In genomic region chr1:168341368-168341767, GRCm38 (mm10) we compare ENCODE assay signal across 15 mouse cellular contexts.
DNase-seq lines count a peak whose midpoint lies in the region; ATAC-seq and TF ChIP-seq lines count a peak whose summit lies in the region.
"Had no signal": no experiment of that assay in that cellular context is flagged by ENCODE, and none has a peak within 500 bp of the region (broad histone marks: within the 10 kb centered on the region; RNA-seq: fewer than 3 reads in every experiment).

No protein-coding gene starts in this region.

- TF ChIP-seq CTCF in lung, embryonic 14.5 days (IDR thresholded peaks at IDR 0.05; ENCODE audit: low read depth): no peak

- no peak overlapping the region for H3K4me3 ChIP-seq in lung, embryonic 14.5 days (ENCODE audit: low read depth, low read length)
- H3K4me3 ChIP-seq in hindbrain, embryonic 10.5 days: no peak overlapping the region
- H3K4me3 ChIP-seq in midbrain, embryonic 14.5 days (replicated peaks; ENCODE audit: low read depth, low read length): no peak overlapping the region
- H3K4me3 ChIP-seq: liver, embryonic 12.5 days had no signal

- WGBS in lung, embryonic 14.5 days: 77% methylated on average over 6 of the region's 6 CpGs
- 82% methylated on average over 6 of the region's 6 CpGs for WGBS in hindbrain, embryonic 10.5 days
- WGBS in midbrain, embryonic 14.5 days: 56% methylated on average over 6 of the region's 6 CpGs

- no peak overlapping the region for H3K9ac ChIP-seq in lung, embryonic 14.5 days
- peak overlapping the region; percentile 4; the same call in 1 of the 2 replicates for H3K9ac ChIP-seq in midbrain, embryonic 14.5 days (replicated peaks; ENCODE audit: low read length)
- H3K9ac ChIP-seq: liver, embryonic 12.5 days had no signal

- no peak overlapping the region for H3K4me2 ChIP-seq in lung, embryonic 14.5 days
- H3K4me2 ChIP-seq in midbrain, embryonic 14.5 days (ENCODE audit: low read length): peak overlapping the region; percentile 34
- H3K4me2 ChIP-seq: heart, embryonic 11.5 days; liver, embryonic 12.5 days had no signal

- 0 out of 2 replicates have a peak, but pooled peaks cover 6% of the 10 kb centered on the region for H3K4me1 ChIP-seq in lung, embryonic 14.5 days (ENCODE audit: insufficient read depth)
- H3K4me1 ChIP-seq in hindbrain, embryonic 10.5 days (replicated peaks): peaks cover 54% of the 10 kb centered on the region
- H3K4me1 ChIP-seq in midbrain, embryonic 14.5 days (ENCODE audit: control insufficient read depth, insufficient read depth, low read length): peaks cover 59% of the 10 kb centered on the region

- no peaks in the 10 kb centered on the region for H3K9me3 ChIP-seq in lung, embryonic 14.5 days (ENCODE audit: low read depth, low read length)
- no peaks in the 10 kb centered on the region for H3K9me3 ChIP-seq in hindbrain, embryonic 10.5 days
- no peaks in the 10 kb centered on the region for H3K9me3 ChIP-seq in midbrain, embryonic 14.5 days (ENCODE audit: control insufficient read depth, low read length)
- H3K9me3 ChIP-seq: liver, embryonic 12.5 days had no signal

- H3K27ac ChIP-seq in lung, embryonic 14.5 days (ENCODE audit: low read depth): peak overlapping the region; percentile 12; the same call in 1 of the 2 replicates
- peak overlapping the region; percentile 54 for H3K27ac ChIP-seq in hindbrain, embryonic 10.5 days
- peak overlapping the region; percentile 89 for H3K27ac ChIP-seq in midbrain, embryonic 14.5 days (replicated peaks; ENCODE audit: low read depth, low read length)
- H3K27ac ChIP-seq: liver, embryonic 12.5 days had no signal

- no peaks in the 10 kb centered on the region for H3K27me3 ChIP-seq in lung, embryonic 14.5 days (ENCODE audit: insufficient read depth, low read length)
- no peaks in the 10 kb centered on the region for H3K27me3 ChIP-seq in hindbrain, embryonic 10.5 days (ENCODE audit: insufficient read depth, poor library complexity, severe bottlenecking)
- H3K27me3 ChIP-seq in midbrain, embryonic 14.5 days (ENCODE audit: control insufficient read depth, insufficient read depth, low read length): no peaks in the 10 kb centered on the region
- H3K27me3 ChIP-seq: liver, embryonic 12.5 days; Patski had no signal

- no peaks in the 10 kb centered on the region for H3K36me3 ChIP-seq in lung, embryonic 14.5 days (ENCODE audit: insufficient read depth)
- H3K36me3 ChIP-seq in hindbrain, embryonic 10.5 days: peaks cover 5% of the 10 kb centered on the region; the same call in 1 of the 2 replicates
- no peaks in the 10 kb centered on the region for H3K36me3 ChIP-seq in midbrain, embryonic 14.5 days (ENCODE audit: control insufficient read depth, insufficient read depth, low read length)
- H3K36me3 ChIP-seq: liver, embryonic 12.5 days had no signal

- no peak for ATAC-seq in lung, embryonic 14.5 days (ENCODE audit: insufficient read depth)
- ATAC-seq in midbrain, embryonic 14.5 days (ENCODE audit: low FRiP score, low TSS enrichment): 0 out of 2 replicates have a peak, but pooled peaks have one; percentile 25
- no peak for ATAC-seq in activated CD4-positive, CD25-positive, alpha-beta regulatory T cell, adult 4 months
- ATAC-seq: CD4-positive, CD25-positive, alpha-beta regulatory T cell, adult 4 months; inflammation-experienced regulatory T-cells, adult 6 months; liver, embryonic 12.5 days; Patski had no signal

- no peak for DNase-seq in lung, embryonic 14.5 days
- DNase-seq in lung, postnatal 4 days: no peak
- no peak for DNase-seq in hindbrain, embryonic 10.5 days (ENCODE audit: low spot score)
- DNase-seq in midbrain, embryonic 14.5 days: no peak
- no peak for DNase-seq in embryo, embryonic 9.5 days (ENCODE audit: extremely low spot score)
- DNase-seq in right cerebral cortex, postnatal 14 days: no peak
- DNase-seq: adrenal gland, postnatal 14 days; cerebellum, adult 11 months; layer of hippocampus, adult 9-11 months had no signal

Comparison
In these comparisons a context has a peak if more than half of its experiments do, and no peak if none do; other contexts are left out.
1. H3K27ac ChIP-seq: peak in every context shown above with its lines; median percentile 89 in midbrain, embryonic 14.5 days; 54 in hindbrain, embryonic 10.5 days; 12 in lung, embryonic 14.5 days.